Mouse (Mus musculus) MEL (cell line): ENCODE measurements around the gene Ndufaf8.

Source experiments
- E2F4 ChIP-seq: IDR thresholded peaks from 2 replicates; pipeline ENCODE4 v1.6.1; 2011; ENCODE audit warnings: low read depth, low read length, improper control_type of control experiment, borderline replicate concordance
- EP300 ChIP-seq, 2 experiments: IDR thresholded peaks; 2 replicates each; pipeline ENCODE4 v1.6.1; 2011; ENCODE audit warnings: improper control_type of control experiment in 2 of 2, low read length in 2 of 2, low read depth in 1 of 2, mild to moderate bottlenecking in 1 of 2
- GABPA ChIP-seq: IDR thresholded peaks from 2 replicates; pipeline ENCODE4 v1.6.1; 2012; ENCODE audit warnings: low read depth, mild to moderate bottlenecking, inconsistent platforms, low read length, improper control_type of control experiment, moderate library complexity
- GATA1 ChIP-seq: IDR thresholded peaks from 2 replicates; pipeline ENCODE4 v1.6.1; 2011; ENCODE audit warnings: low read depth, low read length, improper control_type of control experiment
- MYC ChIP-seq: IDR thresholded peaks from 2 replicates; pipeline ENCODE4 v1.6.1; 2011; ENCODE audit warnings: low read depth, mild to moderate bottlenecking, low read length, improper control_type of control experiment, moderate library complexity
- NRF1 ChIP-seq: IDR thresholded peaks from 2 replicates; pipeline ENCODE4 v1.6.1; 2014; ENCODE audit warnings: low read depth, mild to moderate bottlenecking, inconsistent platforms, low read length, improper control_type of control experiment, moderate library complexity; ENCODE audit not compliant: poor library complexity, insufficient read depth, severe bottlenecking
- POLR2A ChIP-seq, 2 experiments: IDR thresholded peaks; 2 replicates each; pipeline ENCODE4 v1.6.1; 2011 to 2012; ENCODE audit warnings: low read length in 2 of 2, mild to moderate bottlenecking in 2 of 2, control low read depth in 1 of 2, improper control_type of control experiment in 1 of 2, low read depth in 1 of 2, moderate library complexity in 1 of 2; ENCODE audit not compliant: control insufficient read depth in 1 of 2, insufficient read depth in 1 of 2, poor library complexity in 1 of 2
- POLR2AphosphoS5 ChIP-seq: IDR thresholded peaks from 2 replicates; pipeline ENCODE4 v1.6.1; 2012; ENCODE audit warnings: low read depth, borderline replicate concordance, mild to moderate bottlenecking, inconsistent platforms, low read length, moderate library complexity, mixed read lengths
- USF2 ChIP-seq, 2 experiments: IDR thresholded peaks; 2 replicates each; pipeline ENCODE4 v1.6.1; 2011 to 2012; ENCODE audit warnings: improper control_type of control experiment in 2 of 2, low read length in 2 of 2, borderline replicate concordance in 1 of 2, inconsistent platforms in 1 of 2, low read depth in 1 of 2, mild to moderate bottlenecking in 1 of 2; ENCODE audit not compliant: insufficient read depth in 1 of 2
- ZNF384 ChIP-seq: IDR thresholded peaks from 2 replicates; pipeline ENCODE4 v1.6.1; 2012; ENCODE audit warnings: low read depth, mild to moderate bottlenecking, inconsistent platforms, low read length, improper control_type of control experiment

DNA sequence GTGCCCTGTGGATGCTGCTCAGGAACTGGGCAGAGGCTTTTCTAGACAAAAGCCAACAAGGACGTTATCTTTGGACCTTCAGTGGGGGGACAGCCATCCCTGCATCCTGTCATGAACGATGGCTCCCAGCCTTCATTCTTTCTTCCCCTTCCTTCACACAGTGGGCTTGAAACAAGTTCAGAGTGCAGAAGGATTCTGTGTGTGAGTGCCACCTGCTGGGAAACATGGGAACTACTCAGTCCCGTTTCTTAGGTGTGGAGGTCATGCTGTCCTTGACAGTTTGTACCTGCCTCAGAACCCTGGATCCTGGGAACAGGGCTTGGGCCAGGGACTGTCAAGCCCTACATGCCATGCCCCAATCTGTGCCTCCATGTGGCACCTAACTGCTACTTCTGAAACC lies 2.3 kb downstream of the Ndufaf8 start:
- no peak for TF ChIP-seq USF2 (IDR thresholded peaks at IDR 0.05; ENCODE audit: borderline replicate concordance in 1 of 2, insufficient read depth in 1 of 2, low read depth in 1 of 2, low read length in 2 of 2)
- no peak; a peak in 1 of 4 replicates for TF ChIP-seq POLR2A (IDR thresholded peaks at IDR 0.05; ENCODE audit: control insufficient read depth in 1 of 2, insufficient read depth in 1 of 2, low read depth in 1 of 2, low read length in 2 of 2, poor library complexity in 1 of 2)
- TF ChIP-seq ZNF384: no peak
- no peak for TF ChIP-seq GABPA
- TF ChIP-seq POLR2AphosphoS5: no peak
- no peak for TF ChIP-seq EP300 (IDR thresholded peaks at IDR 0.05; ENCODE audit: low read depth in 1 of 2, low read length in 2 of 2)
- no peak for TF ChIP-seq GATA1
- TF ChIP-seq E2F4: no peak
- TF ChIP-seq NRF1: no peak
- no peak for TF ChIP-seq MYC
